Mouse (Mus musculus) forebrain, embryonic 12.5 days (tissue): ENCODE results near the gene Pidd1. TPM values are rescaled to one million over a fixed set of nuclear protein-coding genes. Genes with fewer than 3 reads are reported as not detected.

Experiments
- ATAC-seq: fragments of 200-750 bp; cut with Nextera tagmentation; 2 replicates; pipeline ENCODE4 v1.8.0; 2017; ENCODE audit warnings: moderate TSS enrichment; ENCODE audit not compliant: low FRiP score
- H3K27ac ChIP-seq: fragments of 300-500 bp; sonication (generic); 2 replicates; pipeline ENCODE4 v1.5.1; 2016; ENCODE audit warnings: mild to moderate bottlenecking
- H3K27me3 ChIP-seq: fragments of 300-500 bp; sonication (generic); 2 replicates; pipeline ENCODE4 v1.6.1; 2016; ENCODE audit warnings: mild to moderate bottlenecking
- H3K36me3 ChIP-seq: fragments of 300-500 bp; sonication (generic); replicated peaks from 2 replicates; pipeline ENCODE4 v1.6.1; 2016; ENCODE audit warnings: mild to moderate bottlenecking
- H3K4me1 ChIP-seq: fragments of 300-500 bp; sonication (generic); 2 replicates; pipeline ENCODE4 v1.6.1; 2016
- H3K4me2 ChIP-seq: fragments of 300-500 bp; sonication (generic); 2 replicates; pipeline ENCODE4 v1.6.1; 2016; ENCODE audit warnings: mild to moderate bottlenecking, moderate library complexity
- H3K4me3 ChIP-seq: fragments of 300-500 bp; sonication (generic); replicated peaks from 2 replicates; pipeline ENCODE4 v1.5.1; 2016; ENCODE audit warnings: mild to moderate bottlenecking
- H3K9ac ChIP-seq: fragments of 300-500 bp; sonication (generic); 2 replicates; pipeline ENCODE4 v1.6.1; 2016; ENCODE audit warnings: mild to moderate bottlenecking
- H3K9me3 ChIP-seq: fragments of 300-500 bp; sonication (generic); 2 replicates; pipeline ENCODE4 v1.6.1; 2016
- WGBS: fragments of 180-500 bp; shearing (Covaris S2); methylation state at CpG from one replicate; pipeline ENCODE4 v1.1.7; 2016; 5-methylcytosine and 5-hydroxymethylcytosine counted together
- polyA plus RNA-seq: library from polyadenylated mRNA; unstranded; fragments of >200 nt; fragmentation: Nextera tagmentation; extraction: Ambion mirVana; gene quantifications from 2 replicates; pipeline ENCODE4 v1.2.1, GENCODE M21; 2016

The Pidd1 gene
- polyA plus RNA-seq, 1 experiment from 2014 or later: 16.9 TPM

DNA sequence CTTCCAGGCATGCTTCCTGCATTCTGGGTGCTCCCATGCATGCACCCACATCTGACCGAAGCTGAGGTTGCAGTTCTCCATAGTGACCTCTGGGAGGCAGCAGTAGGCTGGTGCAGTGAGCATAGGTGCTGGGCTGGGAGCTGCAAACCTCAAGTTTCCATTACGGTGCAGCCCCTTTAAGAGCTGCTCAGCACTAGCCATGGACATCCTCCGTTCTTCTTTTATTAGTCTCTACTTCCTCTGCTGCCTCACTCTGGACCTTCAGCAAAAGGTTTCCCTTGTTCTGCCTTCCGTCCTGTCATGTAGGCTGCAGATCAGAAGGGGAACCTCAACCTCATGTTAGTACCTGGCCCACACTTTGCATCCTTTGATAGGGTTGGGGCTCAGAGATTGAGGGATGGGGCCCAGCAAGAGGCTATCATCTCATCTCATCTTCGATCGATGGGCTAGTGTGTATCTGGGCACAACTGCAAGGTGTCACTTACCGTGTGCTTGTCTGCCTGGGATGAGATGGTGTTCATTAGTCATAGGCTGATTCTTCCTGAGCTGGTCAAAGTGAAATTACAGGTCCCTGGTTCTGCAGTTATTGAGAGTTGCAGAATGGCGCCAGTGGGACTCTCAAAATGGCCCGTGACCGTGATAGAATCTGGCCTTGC lies 37.1 kb upstream of the Pidd1 start:
- H3K4me2 ChIP-seq: peak overlapping the region; percentile 92
- H3K9ac ChIP-seq: peak overlapping the region; percentile 61
- H3K9me3 ChIP-seq: no peaks in the 10 kb centered on the region
- peak overlapping the region; percentile 50 for H3K4me3 ChIP-seq
- H3K27ac ChIP-seq: no peak overlapping the region
- H3K36me3 ChIP-seq: no peaks in the 10 kb centered on the region
- peaks cover 56% of the 10 kb centered on the region for H3K27me3 ChIP-seq
- peaks cover 37% of the 10 kb centered on the region for H3K4me1 ChIP-seq
- ATAC-seq: peak; percentile 49
- 9% methylated on average over 10 of the region's 10 CpGs for WGBS

- Histone ChIP-seq H3K4me3 (no peak overlapping the region), H3K27ac (no peak overlapping the region), H3K36me3 (no peaks in the 10 kb centered on the region), H3K9me3 (no peaks in the 10 kb centered on the region), H3K4me2 (no peak overlapping the region), H3K9ac (no peak overlapping the region), H3K27me3 (peaks cover 55% of the 10 kb centered on the region), H3K4me1 (peaks cover 55% of the 10 kb centered on the region)
- 80% methylated on average over 5 of the region's 5 CpGs for WGBS
- ATAC-seq: no peak
Observed at GRCm38 (mm10) chr7:141478270-141478748, 34.5 kb upstream of the Pidd1 start.

DNA sequence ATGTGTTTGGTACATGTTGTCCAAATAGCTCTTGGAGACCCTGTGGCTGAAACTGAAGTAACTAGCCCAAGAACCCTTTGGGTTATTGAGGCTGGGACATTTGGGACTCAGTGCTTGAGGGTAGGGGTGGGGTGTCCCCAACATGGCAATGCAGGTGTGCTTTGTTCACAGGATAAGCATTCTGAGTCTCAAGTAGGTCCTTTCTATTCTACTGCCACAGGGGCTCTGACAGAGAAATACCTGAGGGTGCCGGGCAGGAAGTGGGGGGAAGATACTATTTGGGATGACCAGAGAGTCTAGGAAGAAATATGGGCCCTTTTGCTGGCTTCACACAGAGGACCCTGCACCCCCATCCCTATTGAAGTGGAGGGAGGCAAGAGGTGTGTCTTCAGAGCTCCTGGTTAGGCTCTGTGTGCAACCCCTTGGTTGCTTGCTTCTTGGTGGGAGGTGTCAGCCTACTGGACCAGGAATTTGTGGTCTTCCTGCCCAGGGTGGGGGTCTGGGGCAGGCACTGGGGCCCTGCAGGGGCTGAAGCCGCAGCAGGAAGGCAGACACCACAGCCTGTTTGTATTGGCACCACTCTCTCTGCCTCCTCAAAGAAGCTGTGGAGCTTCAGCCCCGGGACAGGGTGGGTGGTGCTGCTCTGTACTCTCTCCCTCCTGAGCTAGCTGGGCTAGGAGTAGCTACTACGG lies 33.9 kb upstream of the Pidd1 start:
- H3K4me1 ChIP-seq: peaks cover 51% of the 10 kb centered on the region
- H3K27me3 ChIP-seq: peaks cover 49% of the 10 kb centered on the region
- H3K27ac ChIP-seq: no peak overlapping the region
- H3K4me2 ChIP-seq: no peak overlapping the region
- no peak overlapping the region for H3K4me3 ChIP-seq
- no peaks in the 10 kb centered on the region for H3K9me3 ChIP-seq
- WGBS: 76% methylated on average over 4 of the region's 4 CpGs
- peaks cover 2% of the 10 kb centered on the region for H3K36me3 ChIP-seq
- no peak overlapping the region for H3K9ac ChIP-seq
- no peak for ATAC-seq

DNA sequence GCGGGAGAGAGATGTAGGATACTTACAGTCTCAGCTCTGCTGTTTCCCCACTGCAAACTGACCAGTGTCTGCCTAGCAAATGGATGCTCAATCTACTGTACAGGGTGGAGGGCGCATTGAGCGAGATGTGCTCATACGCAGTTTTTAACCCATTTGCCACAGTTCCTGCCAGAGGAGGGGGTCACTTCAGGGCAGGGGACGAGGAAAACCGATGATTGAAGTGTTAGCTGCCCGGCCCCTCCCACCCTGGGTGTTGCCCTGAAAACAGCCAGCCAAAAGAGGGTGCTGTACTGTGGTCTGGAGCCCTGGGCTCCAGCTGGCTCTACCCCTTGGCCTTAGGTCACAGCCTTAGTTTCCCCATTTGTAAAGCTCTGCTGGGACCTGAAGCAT lies 33.2 kb upstream of the Pidd1 start:
- no peak for ATAC-seq
- Histone ChIP-seq H3K4me1 (peaks cover 44% of the 10 kb centered on the region), H3K9ac (peak overlapping the region; percentile 78; the same call in 1 of the 2 replicates), H3K27me3 (peaks cover 42% of the 10 kb centered on the region), H3K9me3 (no peaks in the 10 kb centered on the region), H3K27ac (peak overlapping the region; percentile 54), H3K36me3 (peaks cover 10% of the 10 kb centered on the region), H3K4me2 (peak overlapping the region; percentile 91), H3K4me3 (peak overlapping the region; percentile 64; the same call in 1 of the 2 replicates)
- 25% methylated on average over 7 of the region's 7 CpGs for WGBS

GRCm38 (mm10) chr7:141476226-141476980 lies 32.6 kb upstream of the Pidd1 start:
- peak overlapping the region; percentile 64 for H3K4me3 ChIP-seq
- H3K4me2 ChIP-seq: peak overlapping the region; percentile 91
- WGBS: 5% methylated on average over 14 of the region's 17 CpGs
- no peaks in the 10 kb centered on the region for H3K9me3 ChIP-seq
- H3K4me1 ChIP-seq: peaks cover 40% of the 10 kb centered on the region
- no peak for ATAC-seq
- H3K9ac ChIP-seq: peak overlapping the region; percentile 78
- peaks cover 13% of the 10 kb centered on the region for H3K36me3 ChIP-seq
- peak overlapping the region; percentile 54 for H3K27ac ChIP-seq
- H3K27me3 ChIP-seq: peaks cover 37% of the 10 kb centered on the region

- 2% methylated on average over 12 of the region's 12 CpGs for WGBS
- H3K4me3 ChIP-seq: peak overlapping the region; percentile 64
- no peak for ATAC-seq
- H3K9ac ChIP-seq: peak overlapping the region; percentile 78; the same call in 1 of the 2 replicates
- peaks cover 37% of the 10 kb centered on the region for H3K27me3 ChIP-seq
- no peak overlapping the region for H3K27ac ChIP-seq
- peaks cover 34% of the 10 kb centered on the region for H3K4me1 ChIP-seq
- H3K9me3 ChIP-seq: no peaks in the 10 kb centered on the region
- peaks cover 19% of the 10 kb centered on the region for H3K36me3 ChIP-seq
- H3K4me2 ChIP-seq: peak overlapping the region; percentile 91
Observed at GRCm38 (mm10) chr7:141475805-141476158, 32.0 kb upstream of the Pidd1 start.

GRCm38 (mm10) chr7:141475011-141475804 lies 31.4 kb upstream of the Pidd1 start, which contains the start of the genes Polr2l and Tspan4:
Gene Polr2l, minus strand, starts transcription at chr7:141475132.
Gene Tspan4, plus strand, starts transcription at chr7:141475240.
- Histone ChIP-seq H3K4me2 (peak within 1 kb of the TSS; percentile 91), H3K9ac (peak within 1 kb of the TSS; percentile 78), H3K4me3 (peak within 1 kb of the TSS; percentile 64), H3K27me3 (peaks cover 34% of the 10 kb centered on the region), H3K4me1 (peaks cover 33% of the 10 kb centered on the region), H3K9me3 (no peaks in the 10 kb centered on the region), H3K27ac (peak within 1 kb of the TSS; percentile 85), H3K36me3 (peaks cover 25% of the 10 kb centered on the region)
- under 1% methylated on average over 87 of the region's 87 CpGs for WGBS
- ATAC-seq: peak; percentile 84

DNA sequence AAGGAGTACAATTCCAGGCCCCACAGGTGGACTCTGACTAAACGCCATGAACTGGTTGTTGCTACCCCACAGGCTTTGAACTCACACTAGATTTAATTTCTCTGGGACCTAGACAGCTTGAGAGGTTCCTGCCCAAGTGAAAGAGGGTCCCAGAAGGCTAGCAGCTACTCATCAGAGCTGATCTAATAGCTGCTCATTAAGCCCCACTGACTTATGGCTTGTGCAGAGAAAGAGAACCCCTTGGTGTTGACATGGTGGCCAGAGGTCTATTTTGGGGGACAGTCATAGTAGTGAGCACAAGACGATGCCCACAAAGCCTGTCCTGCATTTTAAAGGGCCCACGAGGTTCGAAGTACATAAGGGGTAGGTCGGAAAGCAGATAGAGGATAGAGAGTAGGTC lies 30.3 kb upstream of the Pidd1 start:
- ATAC-seq: no peak
- H3K27ac ChIP-seq: no peak overlapping the region
- 10% methylated on average over 5 of the region's 5 CpGs for WGBS

GRCm38 (mm10) chr7:141472763-141473162 lies 28.9 kb upstream of the Pidd1 start:
- Histone ChIP-seq H3K4me2 (no peak overlapping the region), H3K9ac (no peak overlapping the region), H3K4me1 (peaks cover 54% of the 10 kb centered on the region), H3K27ac (no peak overlapping the region), H3K27me3 (peaks cover 24% of the 10 kb centered on the region), H3K4me3 (no peak overlapping the region), H3K36me3 (peaks cover 34% of the 10 kb centered on the region), H3K9me3 (no peaks in the 10 kb centered on the region)
- 88% methylated on average over 6 of the region's 6 CpGs for WGBS
- ATAC-seq: no peak

More for the DNA sequence above, 30.3 kb upstream of the Pidd1 start:
- Histone ChIP-seq H3K4me2 (peak overlapping the region; percentile 91), H3K36me3 (peaks cover 34% of the 10 kb centered on the region), H3K4me3 (peak overlapping the region; percentile 64), H3K9ac (peak overlapping the region; percentile 78), H3K27me3 (peaks cover 31% of the 10 kb centered on the region), H3K4me1 (peaks cover 40% of the 10 kb centered on the region), H3K9me3 (no peaks in the 10 kb centered on the region)

- Histone ChIP-seq H3K9me3 (no peaks in the 10 kb centered on the region), H3K4me3 (no peak overlapping the region), H3K36me3 (peaks cover 34% of the 10 kb centered on the region), H3K4me2 (no peak overlapping the region), H3K4me1 (peaks cover 58% of the 10 kb centered on the region), H3K27me3 (peaks cover 18% of the 10 kb centered on the region), H3K27ac (no peak overlapping the region), H3K9ac (no peak overlapping the region)
- 82% methylated on average over 6 of the region's 6 CpGs for WGBS
- no peak for ATAC-seq
Observed at GRCm38 (mm10) chr7:141472226-141472625, 28.4 kb upstream of the Pidd1 start.

GRCm38 (mm10) chr7:141471236-141471635 lies 27.4 kb upstream of the Pidd1 start:
- peaks cover 16% of the 10 kb centered on the region for H3K27me3 ChIP-seq
- peaks cover 34% of the 10 kb centered on the region for H3K36me3 ChIP-seq
- H3K4me2 ChIP-seq: no peak overlapping the region
- WGBS: 87% methylated on average over 1 of the region's 1 CpGs
- H3K27ac ChIP-seq: no peak overlapping the region
- no peak for ATAC-seq
- H3K9me3 ChIP-seq: no peaks in the 10 kb centered on the region
- H3K4me3 ChIP-seq: no peak overlapping the region
- H3K9ac ChIP-seq: no peak overlapping the region
- H3K4me1 ChIP-seq: peaks cover 54% of the 10 kb centered on the region
